ENCODE assay signal across 7 mouse cellular contexts in genomic region chr15:82046246-82046891, GRCm38 (mm10). TPM values are rescaled to one million over a fixed set of nuclear protein-coding genes. Genes with fewer than 3 reads are reported as not detected.
DNase-seq lines count a peak whose midpoint lies in the region; ATAC-seq lines count a peak whose summit lies in the region.

No protein-coding gene starts in this region.

- peaks cover 5% of the 10 kb centered on the region; the same call in 1 of the 2 replicates for H3K27me3 ChIP-seq in forebrain, embryonic 12.5 days
- no peaks in the 10 kb centered on the region for H3K27me3 ChIP-seq in midbrain, embryonic 14.5 days (ENCODE audit: control insufficient read depth, insufficient read depth, low read length)

- 0 out of 2 replicates have a peak, but pooled peaks have one; percentile 16 for ATAC-seq in forebrain, embryonic 12.5 days (ENCODE audit: low FRiP score)
- peak; percentile 17; the same call in 1 of the 2 replicates for ATAC-seq in midbrain, embryonic 14.5 days (ENCODE audit: low FRiP score, low TSS enrichment)
- ATAC-seq in activated CD4-positive, CD25-positive, alpha-beta regulatory T cell, adult 4 months = no peak

- H3K27ac ChIP-seq in brown adipose tissue, adult 24 weeks (replicated peaks; ENCODE audit: low read depth, low read length) = no peak overlapping the region
- no peak overlapping the region for H3K27ac ChIP-seq in forebrain, embryonic 12.5 days
- H3K27ac ChIP-seq in midbrain, embryonic 14.5 days (replicated peaks; ENCODE audit: low read depth, low read length) = peak overlapping the region; percentile 78; the same call in 1 of the 2 replicates

- WGBS in forebrain, embryonic 12.5 days = 4% methylated on average over 26 of the region's 26 CpGs
- WGBS in midbrain, embryonic 14.5 days = 6% methylated on average over 26 of the region's 26 CpGs

- peak overlapping the region; percentile 96 for H3K9ac ChIP-seq in forebrain, embryonic 12.5 days
- H3K9ac ChIP-seq in midbrain, embryonic 14.5 days (replicated peaks; ENCODE audit: low read length) = peak overlapping the region; percentile 84

- H3K4me2 ChIP-seq in forebrain, embryonic 12.5 days = peak overlapping the region; percentile 79
- peak overlapping the region; percentile 96 for H3K4me2 ChIP-seq in midbrain, embryonic 14.5 days (ENCODE audit: low read length)

- peak; percentile 19 to 36 for DNase-seq in spleen, postnatal 10 days (ENCODE audit: low spot score in 2 of 2)
- DNase-seq in spleen, postnatal 4 days (ENCODE audit: low spot score in 2 of 2) = no peak
- peak; percentile 26 for DNase-seq in kidney, postnatal 14 days
- DNase-seq in midbrain, embryonic 14.5 days = no peak

- peak overlapping the region; percentile 96 for H3K4me3 ChIP-seq in brown adipose tissue, adult 24 weeks (ENCODE audit: insufficient read depth, low read depth, low read length)
- peak overlapping the region; percentile 100 for H3K4me3 ChIP-seq in forebrain, embryonic 12.5 days (replicated peaks)
- H3K4me3 ChIP-seq in midbrain, embryonic 14.5 days (replicated peaks; ENCODE audit: low read depth, low read length) = peak overlapping the region; percentile 98

- H3K9me3 ChIP-seq in forebrain, embryonic 12.5 days = no peaks in the 10 kb centered on the region
- no peaks in the 10 kb centered on the region for H3K9me3 ChIP-seq in midbrain, embryonic 14.5 days (ENCODE audit: control insufficient read depth, low read length)

- peaks cover 16% of the 10 kb centered on the region for H3K36me3 ChIP-seq in forebrain, embryonic 12.5 days (replicated peaks)
- peaks cover 17% of the 10 kb centered on the region for H3K36me3 ChIP-seq in midbrain, embryonic 14.5 days (ENCODE audit: control insufficient read depth, insufficient read depth, low read length)

- H3K4me1 ChIP-seq in brown adipose tissue, adult 24 weeks (ENCODE audit: control insufficient read depth, insufficient read depth, insufficient read length, low read length) = 0 out of 2 replicates have a peak, but pooled peaks cover 2% of the 10 kb centered on the region
- H3K4me1 ChIP-seq in forebrain, embryonic 12.5 days = peaks cover 24% of the 10 kb centered on the region
- H3K4me1 ChIP-seq in midbrain, embryonic 14.5 days (ENCODE audit: control insufficient read depth, insufficient read depth, low read length) = peaks cover 13% of the 10 kb centered on the region

RNA-seq across cellular contexts. Expression of gene Snu13, which starts 1.0 kb away (rescaled TPM):
- polyA plus RNA-seq in brown adipose tissue, adult 24 weeks (2012; ENCODE audit: insufficient read depth, insufficient read length, missing spikeins) = 88.5 and 124 TPM in 2 replicates
- 210 and 220 TPM in 2 replicates for polyA plus RNA-seq in forebrain, embryonic 12.5 days (2016; fragmentation: Nextera tagmentation; extraction: Ambion mirVana)
- polyA plus RNA-seq in midbrain, embryonic 14.5 days (2014; fragmentation: Nextera tagmentation; extraction: Ambion mirVana) = 243 and 254 TPM in 2 replicates
- 100 to 1,000 TPM; 170 to 212 TPM for polyA plus RNA-seq in activated CD4-positive, CD25-positive, alpha-beta regulatory T cell, adult 4 months (2017; shearing (Covaris generic))

RNA-seq across cellular contexts. Expression of gene 4930407I10Rik, which starts 12.6 kb away (rescaled TPM):
- not detected in 2 replicates for polyA plus RNA-seq in brown adipose tissue, adult 24 weeks (2012; ENCODE audit: insufficient read depth, insufficient read length, missing spikeins)
- 0.06 TPM in 1 of 2 replicates, not detected in the other for polyA plus RNA-seq in forebrain, embryonic 12.5 days (2016; fragmentation: Nextera tagmentation; extraction: Ambion mirVana)
- 0.04 TPM in 1 of 2 replicates, not detected in the other for polyA plus RNA-seq in midbrain, embryonic 14.5 days (2014; fragmentation: Nextera tagmentation; extraction: Ambion mirVana)
- polyA plus RNA-seq in activated CD4-positive, CD25-positive, alpha-beta regulatory T cell, adult 4 months (2017; shearing (Covaris generic)) = not detected

RNA-seq across cellular contexts. Expression of gene Desi1, which starts 12.7 kb away (rescaled TPM):
- 5.1 and 9.2 TPM in 2 replicates for polyA plus RNA-seq in brown adipose tissue, adult 24 weeks (2012; ENCODE audit: insufficient read depth, insufficient read length, missing spikeins)
- polyA plus RNA-seq in forebrain, embryonic 12.5 days (2016; fragmentation: Nextera tagmentation; extraction: Ambion mirVana) = 39.2 and 40.7 TPM in 2 replicates
- polyA plus RNA-seq in midbrain, embryonic 14.5 days (2014; fragmentation: Nextera tagmentation; extraction: Ambion mirVana) = 39.7 and 51.0 TPM in 2 replicates
- 10 to 100 TPM; 10.1 to 16.2 TPM for polyA plus RNA-seq in activated CD4-positive, CD25-positive, alpha-beta regulatory T cell, adult 4 months (2017; shearing (Covaris generic))

RNA-seq across cellular contexts. Expression of gene Mei1, which starts 23.4 kb away (rescaled TPM):
- polyA plus RNA-seq in brown adipose tissue, adult 24 weeks (2012; ENCODE audit: insufficient read depth, insufficient read length, missing spikeins) = not detected in 2 replicates
- 0.06 and 0.08 TPM in 2 replicates for polyA plus RNA-seq in forebrain, embryonic 12.5 days (2016; fragmentation: Nextera tagmentation; extraction: Ambion mirVana)
- polyA plus RNA-seq in midbrain, embryonic 14.5 days (2014; fragmentation: Nextera tagmentation; extraction: Ambion mirVana) = 0.07 TPM in 1 of 2 replicates, not detected in the other
- not detected for polyA plus RNA-seq in activated CD4-positive, CD25-positive, alpha-beta regulatory T cell, adult 4 months (2017; shearing (Covaris generic))

RNA-seq across cellular contexts. Expression of gene Xrcc6, which starts 58.7 kb away (rescaled TPM):
- polyA plus RNA-seq in brown adipose tissue, adult 24 weeks (2012; ENCODE audit: insufficient read depth, insufficient read length, missing spikeins) = 119 and 145 TPM in 2 replicates
- polyA plus RNA-seq in forebrain, embryonic 12.5 days (2016; fragmentation: Nextera tagmentation; extraction: Ambion mirVana) = 58.5 and 64.4 TPM in 2 replicates
- polyA plus RNA-seq in midbrain, embryonic 14.5 days (2014; fragmentation: Nextera tagmentation; extraction: Ambion mirVana) = 28.3 and 36.9 TPM in 2 replicates
- polyA plus RNA-seq in activated CD4-positive, CD25-positive, alpha-beta regulatory T cell, adult 4 months (2017; shearing (Covaris generic)) = 10 to 100 TPM; 50.9 to 58.1 TPM

Comparison
In these comparisons a context has a peak if more than half of its experiments do, and no peak if none do; other contexts are left out.
1. DNase-seq: peak in spleen, postnatal 10 days (2 of 2) and kidney, postnatal 14 days (single experiment); none in spleen, postnatal 4 days (0 of 2) and midbrain, embryonic 14.5 days (single experiment).
2. Peak in every context shown above with its lines, with median percentiles within 50 percentile points of each other: H3K4me3 ChIP-seq.